Mouse (Mus musculus) sigmoid colon, adult 10 weeks (tissue): ENCODE measurements around the gene Sos2. TPM values are rescaled to one million over a fixed set of nuclear protein-coding genes. Genes with fewer than 3 reads are reported as not detected.

Source experiments
- polyA plus RNA-seq: library from polyadenylated mRNA; stranded (reverse); fragments of 350-450 nt; fragmentation: Illumina TruSeq; extraction: RNeasy Lipid Tissue Mini Kit (QIAGEN cat#74804); gene quantifications from one replicate; pipeline ENCODE4 v1.2.3, GENCODE M21; 2014; ENCODE audit warnings: low read depth, low replicate concordance

The Sos2 gene
- polyA plus RNA-seq, result 91.5 TPM

GRCm38 (mm10) chr12:69681566-69682061 lies at the start of gene Sos2:
Gene Sos2 (minus strand): TSS chr12:69681852.

GRCm38 (mm10) chr12:69724711-69725460 lies 43.2 kb upstream of the Sos2 start, which contains the start of the genes L2hgdh and Atp5s:
Gene L2hgdh (minus strand): TSS chr12:69724873.
Gene Atp5s (plus strand): TSS chr12:69724950.

DNA sequence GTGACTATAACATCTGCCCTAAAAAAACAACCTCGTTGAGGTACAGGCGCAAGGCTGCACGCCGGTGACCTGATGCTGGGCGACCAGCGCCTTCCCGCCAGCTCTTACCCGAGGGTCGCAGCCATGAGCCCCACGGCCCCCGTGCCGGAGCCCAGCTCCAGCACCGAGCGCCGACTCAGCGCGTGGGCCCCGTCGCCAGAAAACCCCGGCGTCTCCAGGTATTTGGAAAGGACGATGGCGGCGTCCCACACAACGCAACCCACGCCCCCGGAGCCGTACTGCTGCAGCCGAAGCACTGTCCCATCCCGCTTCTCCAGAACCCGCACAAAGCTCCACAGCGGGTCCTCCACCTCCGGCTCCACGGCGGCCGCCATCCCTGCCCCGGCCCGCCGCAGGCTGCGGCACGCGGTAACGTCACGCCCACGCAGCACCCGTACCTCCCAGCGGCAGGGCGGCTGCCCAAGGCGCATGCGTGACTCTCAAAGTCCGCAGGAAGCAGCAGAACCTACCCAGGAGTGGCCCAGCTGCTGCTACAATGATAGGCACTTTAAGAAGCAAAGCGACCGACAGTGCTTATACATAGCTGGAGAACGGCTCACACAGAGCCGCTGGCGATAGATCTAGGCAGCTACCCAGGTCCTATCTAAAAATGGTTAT lies 98.9 kb downstream of the Sos2 start, which contains the start of gene Vcpkmt:
TSS of gene Vcpkmt (minus strand) at position 416 of the 657 bp plus-strand sequence.

Other genes with a start within 250 kb of the Sos2 start
- 19.7 TPM for gene Vcpkmt, start 98.8 kb downstream of the Sos2 start, polyA plus RNA-seq
- gene L2hgdh, start 43.0 kb upstream of the Sos2 start, polyA plus RNA-seq, result 19.8 TPM
- gene Atp5s, start 43.1 kb upstream of the Sos2 start, polyA plus RNA-seq, result 47.0 TPM
- gene Cdkl1, start 109.4 kb upstream of the Sos2 start, polyA plus RNA-seq, result 5.7 TPM
- 6.8 TPM for gene Atl1, start 210.8 kb upstream of the Sos2 start, polyA plus RNA-seq
- gene Map4k5, start 211.3 kb upstream of the Sos2 start, polyA plus RNA-seq, result 62.8 TPM